Mouse (Mus musculus) cerebellum, adult 9-10 months (tissue): ENCODE results near the gene Rc3h1.
"Not testable (repeated sequence)": the region's sequence is repeated elsewhere in the genome, so short reads cannot be mapped to it uniquely, and the experiment has no call there.

ENCODE experiments used
- DNase-seq: peaks from one replicate; pipeline ENCODE4 v3.0.0; 2022

Rc3h1 gene

DNA sequence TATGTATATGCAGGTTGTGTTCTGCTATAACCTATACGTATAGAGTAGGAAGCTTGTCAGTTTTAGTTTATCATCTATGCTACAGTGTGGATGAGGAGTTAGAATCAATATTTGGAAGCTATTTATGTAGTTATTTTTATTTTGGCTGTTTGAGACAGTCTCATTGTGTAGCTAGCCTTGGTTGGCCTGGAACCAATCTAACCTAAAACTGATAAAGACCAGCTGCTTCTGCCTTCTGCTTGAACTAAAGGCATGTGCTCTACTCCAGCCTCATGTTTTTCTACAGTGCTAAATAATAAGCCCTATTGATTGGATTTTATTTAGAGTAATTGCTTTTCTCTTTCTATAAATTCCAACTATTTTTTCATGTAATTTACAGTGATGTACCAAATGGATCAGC is 61.0 kb downstream of the Rc3h1 start:
- DNase-seq, result peak; percentile 33

DNA sequence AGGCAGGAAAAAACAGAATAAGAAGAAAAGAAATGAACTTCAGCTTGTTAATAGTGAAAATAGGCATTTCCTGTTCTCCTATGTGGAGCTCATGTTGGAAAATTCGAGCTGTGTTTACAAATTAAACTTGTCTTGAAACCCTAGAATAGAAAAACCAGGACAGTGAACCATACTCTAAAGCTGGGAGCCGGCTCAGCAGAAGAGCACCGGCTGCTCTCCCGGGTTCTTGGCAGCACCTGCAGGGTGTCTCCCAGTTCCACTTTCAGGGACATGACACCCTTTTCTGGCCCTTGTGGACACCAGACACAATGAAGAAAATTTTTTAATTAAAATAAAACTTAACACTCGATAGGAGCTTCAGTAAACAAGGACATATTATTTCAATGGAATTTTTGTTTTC is 62.4 kb downstream of the Rc3h1 start:
- DNase-seq, result peak; percentile 13

DNA sequence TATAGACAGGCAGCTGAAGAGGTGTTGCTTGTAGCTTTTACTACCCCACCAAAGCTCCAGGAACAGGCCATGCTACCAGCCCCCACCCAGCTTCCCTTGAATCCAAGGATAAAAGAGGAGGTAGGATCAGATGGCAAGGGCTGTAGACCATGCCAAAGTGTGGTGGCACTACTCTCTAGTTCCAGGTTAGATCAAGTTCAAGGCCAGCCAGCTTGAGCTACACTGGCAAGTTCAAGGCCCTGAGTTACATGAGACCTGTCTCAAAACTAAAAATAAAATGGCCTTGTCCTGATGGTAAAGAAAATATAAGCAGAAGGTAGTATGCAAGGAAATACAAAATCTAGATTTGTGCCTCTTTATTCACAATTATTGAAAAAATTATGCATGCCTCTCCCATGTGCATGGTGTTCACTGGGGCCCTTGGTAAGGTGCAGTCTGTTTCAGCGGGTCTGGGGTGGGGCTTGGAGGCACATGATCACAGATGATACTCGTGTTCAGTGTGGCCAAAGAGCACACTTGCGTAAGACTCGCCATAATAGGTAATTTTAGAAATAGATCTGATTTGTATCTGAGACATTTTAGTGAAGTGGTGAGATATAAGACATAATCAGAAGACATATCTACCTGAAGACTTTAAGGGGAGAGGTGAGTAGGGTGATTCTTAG is 72.0 kb downstream of the Rc3h1 start, which contains the start of gene Serpinc1:
Gene Serpinc1 (plus strand): TSS at position 515 of the 665 bp plus-strand sequence.
- DNase-seq, result no peak

DNA sequence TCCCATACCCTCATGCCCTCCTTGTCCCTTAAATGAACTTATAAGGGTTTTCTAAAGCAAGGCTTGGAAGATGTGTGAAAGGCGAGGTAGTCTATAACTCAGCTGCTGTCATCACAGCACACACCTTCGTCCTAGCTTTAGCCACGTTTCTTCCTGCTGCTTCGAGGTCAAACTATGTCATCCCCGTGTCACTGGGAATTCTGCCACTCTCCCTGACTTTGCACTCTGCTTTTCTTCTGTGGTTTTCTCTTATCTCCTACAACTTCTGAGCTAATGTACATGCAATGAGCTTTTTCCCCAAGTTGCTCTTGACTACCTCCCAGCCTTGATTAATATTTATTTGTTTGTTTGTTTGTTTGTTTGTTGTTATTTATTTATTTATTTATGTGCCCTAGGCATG is 73.8 kb downstream of the Rc3h1 start:
- no peak for DNase-seq

DNA sequence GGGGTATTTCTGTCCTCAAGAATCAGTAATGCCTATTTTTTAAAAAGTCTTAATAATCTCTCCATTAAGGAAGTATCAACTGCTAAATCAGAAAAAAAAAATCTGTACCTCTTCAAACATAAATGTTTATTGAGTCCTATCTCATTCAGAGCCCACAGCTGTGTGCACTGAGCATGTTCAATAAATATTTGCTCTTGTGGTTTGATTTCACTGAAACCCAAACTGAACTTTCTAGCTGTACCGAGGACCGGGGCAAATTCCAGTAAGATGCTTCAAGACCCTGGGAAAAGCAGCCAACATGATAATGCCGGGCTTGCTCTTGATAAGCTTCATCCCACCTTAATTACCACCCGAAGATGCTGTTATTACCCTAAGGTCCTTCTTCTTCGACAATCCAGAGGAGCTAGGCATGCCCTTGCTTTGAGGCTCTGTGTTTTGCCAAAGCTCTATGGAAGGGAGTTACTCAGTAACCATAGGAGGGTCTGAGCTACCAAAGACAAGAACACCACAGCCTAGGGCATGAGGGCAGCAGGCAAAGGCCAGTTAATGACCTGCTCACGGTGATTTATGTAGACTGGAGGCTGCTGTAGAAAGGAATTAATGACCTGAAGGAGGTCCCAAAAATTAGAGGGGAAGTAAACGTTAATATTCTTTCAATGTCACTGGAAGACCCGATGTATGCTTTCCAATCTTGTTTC is 74.5 kb downstream of the Rc3h1 start:
- no peak for DNase-seq

GRCm38 (mm10) chr1:160981337-160981736 is 75.1 kb downstream of the Rc3h1 start:
- no peak for DNase-seq

DNA sequence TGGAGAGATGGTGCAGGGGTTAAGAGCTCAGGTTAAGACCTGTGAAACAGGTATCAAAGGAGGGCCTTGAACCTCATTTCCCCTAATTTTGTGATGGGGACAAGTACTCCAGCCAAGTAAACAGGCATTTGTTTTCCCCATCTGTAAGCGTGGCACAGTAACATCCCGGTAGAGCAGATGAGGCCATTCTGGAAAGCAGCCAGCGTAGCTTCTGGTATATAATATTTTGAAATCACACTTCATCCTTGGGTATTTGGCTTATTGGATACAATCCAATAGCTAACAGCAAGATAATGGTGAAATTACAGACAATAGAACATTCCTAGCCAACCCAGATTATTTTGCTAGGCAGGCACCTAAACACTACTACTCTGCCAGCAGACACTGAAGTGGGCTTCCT is 76.7 kb downstream of the Rc3h1 start:
- no peak for DNase-seq

DNA sequence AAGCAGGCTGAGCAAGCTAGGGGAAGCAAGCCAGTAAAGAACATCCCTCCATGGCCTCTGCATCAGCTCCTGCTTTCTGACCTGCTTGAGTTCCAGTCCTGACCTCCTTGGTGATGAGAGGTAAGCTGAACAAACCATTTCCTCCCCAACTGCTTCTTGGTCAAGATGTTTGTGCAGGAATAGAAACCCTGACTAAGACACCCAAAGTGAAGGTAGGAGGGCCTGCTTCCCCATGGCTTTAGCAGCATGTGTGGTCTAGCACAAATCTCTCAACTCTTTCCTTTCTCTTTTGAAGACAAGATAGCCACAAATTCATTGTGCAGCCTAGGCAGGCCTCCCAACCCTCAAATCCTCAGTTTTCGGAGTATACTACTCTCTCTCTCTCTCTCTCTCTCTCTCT is 78.5 kb downstream of the Rc3h1 start:
- DNase-seq, result not testable (repeated sequence)

DNA sequence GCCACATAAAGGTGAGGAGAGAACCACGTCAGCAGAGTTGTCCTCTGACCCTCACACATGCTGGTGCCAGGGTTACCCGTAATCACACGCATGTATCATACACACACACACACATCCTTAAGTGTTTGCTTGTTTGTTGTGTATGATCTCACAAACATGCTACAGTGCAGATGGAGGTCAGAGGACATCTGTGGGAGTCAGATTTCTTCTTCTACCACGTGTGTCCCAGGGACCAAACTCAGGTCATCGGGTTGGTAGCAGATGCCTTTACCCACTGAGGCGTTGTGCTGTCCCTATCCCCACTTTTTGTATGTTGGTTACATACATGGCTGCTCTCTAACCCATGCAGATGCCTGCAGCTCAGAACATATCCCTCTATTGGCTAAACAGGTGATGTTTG is 79.3 kb downstream of the Rc3h1 start:
- DNase-seq, result no peak

DNA sequence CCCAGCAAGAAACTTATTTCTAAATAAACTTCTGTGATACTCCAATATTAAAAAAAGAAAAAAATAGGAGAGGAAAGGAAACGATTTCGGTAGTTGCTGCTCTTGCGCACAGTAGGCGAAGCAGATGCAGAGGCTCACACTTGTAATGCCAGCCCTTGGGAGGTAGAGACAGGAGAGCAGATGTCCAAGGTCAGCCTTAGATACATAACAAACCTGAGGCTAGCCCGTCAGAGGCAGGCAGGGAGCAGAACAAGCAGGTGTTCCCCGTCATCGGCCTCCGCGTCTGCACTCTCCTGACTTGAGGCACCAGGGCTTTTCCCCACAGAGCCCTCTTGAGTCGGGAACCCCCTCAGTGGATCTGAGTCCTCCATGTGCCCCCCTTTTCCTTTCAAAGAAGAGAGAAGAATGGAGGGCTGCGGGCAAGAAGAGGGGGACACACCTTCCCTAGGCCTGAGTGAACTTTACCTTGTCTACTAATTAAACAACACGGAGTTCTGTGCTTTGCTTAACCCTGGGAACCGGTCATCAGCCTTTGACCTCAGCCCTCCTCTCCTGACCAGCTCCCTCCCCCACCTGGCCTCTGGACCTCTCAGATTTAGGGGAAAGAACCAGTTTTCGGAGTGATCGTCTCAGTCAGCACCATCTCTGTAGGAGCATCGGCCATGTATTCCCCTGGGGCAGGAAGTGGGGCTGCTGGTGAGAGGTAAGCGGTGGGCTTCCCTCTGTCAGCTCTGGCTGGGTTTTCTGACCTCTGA is 80.8 kb downstream of the Rc3h1 start:
- DNase-seq, result no peak

- DNase-seq, result no peak
Measured at GRCm38 (mm10) chr1:160989395-160989794, 83.2 kb downstream of the Rc3h1 start.

DNA sequence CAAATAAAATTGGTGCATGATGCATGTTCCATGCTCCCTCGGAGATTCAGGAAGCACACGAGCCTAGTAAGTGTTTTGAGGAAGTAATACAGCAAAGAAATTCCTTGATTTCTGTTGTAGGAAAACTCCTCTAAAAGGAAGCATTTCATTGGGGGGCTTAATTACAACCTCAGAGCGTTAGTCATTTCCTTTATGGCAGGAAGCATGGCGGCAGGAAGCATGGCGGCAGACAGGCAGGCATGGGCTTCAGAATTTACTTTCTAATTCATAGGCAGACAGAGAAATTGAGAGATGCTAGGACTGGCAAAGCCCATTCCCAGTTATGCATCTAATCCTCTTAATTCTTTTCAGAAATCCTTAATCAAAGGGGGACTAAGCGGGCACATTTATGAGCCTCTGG is 87.6 kb downstream of the Rc3h1 start:
- DNase-seq, result no peak

DNA sequence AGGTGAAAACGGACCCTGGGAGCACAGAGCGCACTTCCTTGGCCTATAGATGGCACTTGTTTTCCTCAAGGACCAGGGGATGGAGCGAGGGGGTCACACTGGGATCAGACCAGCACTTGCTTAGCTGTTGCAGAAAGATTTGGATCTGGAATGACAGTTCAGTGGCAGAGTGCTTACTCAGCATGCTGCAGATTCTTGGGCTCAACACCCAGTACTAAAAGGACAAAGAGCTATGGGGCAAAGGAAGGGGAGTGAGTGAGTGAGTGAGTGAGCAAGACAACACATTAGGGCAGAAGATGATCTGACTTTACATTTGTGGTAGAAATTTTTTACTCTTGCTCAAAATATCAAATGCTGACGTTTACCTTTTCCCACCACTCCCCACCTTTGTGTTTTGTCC is 98.7 kb downstream of the Rc3h1 start:
- no peak for DNase-seq

- DNase-seq, result no peak
Measured at GRCm38 (mm10) chr1:161005526-161005925, 99.3 kb downstream of the Rc3h1 start.

DNA sequence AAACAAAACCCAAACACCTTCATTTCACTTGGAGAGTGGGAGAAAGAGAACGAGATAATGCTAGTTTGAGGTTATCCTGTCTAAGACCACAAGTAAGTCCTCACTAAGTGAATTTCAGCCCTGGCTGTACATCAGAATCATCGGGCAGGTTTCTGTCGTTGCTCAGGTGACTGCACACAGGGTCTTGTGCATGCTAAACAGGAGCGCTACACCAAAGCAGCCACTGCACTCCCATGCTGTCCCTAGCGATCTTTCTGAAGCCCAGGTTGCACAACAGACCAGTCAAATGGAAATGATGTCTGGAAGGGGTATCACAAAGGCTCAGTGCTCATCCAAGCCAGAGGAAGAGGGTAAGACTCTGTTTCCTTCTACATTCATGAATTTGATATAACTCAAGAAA is 100.3 kb downstream of the Rc3h1 start:
- DNase-seq, result no peak

- DNase-seq, result no peak
Measured at GRCm38 (mm10) chr1:161008038-161008437, 101.8 kb downstream of the Rc3h1 start.

- no peak for DNase-seq
Measured at GRCm38 (mm10) chr1:161010436-161010835, 104.2 kb downstream of the Rc3h1 start.

- no peak for DNase-seq
Measured at GRCm38 (mm10) chr1:161016378-161016777, 110.2 kb downstream of the Rc3h1 start.

- DNase-seq, result no peak
Measured at GRCm38 (mm10) chr1:161020051-161020450, 113.8 kb downstream of the Rc3h1 start.
